Mouse (Mus musculus) kidney, adult 11 months (tissue): Measurements from ENCODE around the gene Gm20431.

Experiments used
- DNase-seq: peaks from one replicate; pipeline ENCODE4 v3.0.0; 2022

Gm20431 gene

DNA sequence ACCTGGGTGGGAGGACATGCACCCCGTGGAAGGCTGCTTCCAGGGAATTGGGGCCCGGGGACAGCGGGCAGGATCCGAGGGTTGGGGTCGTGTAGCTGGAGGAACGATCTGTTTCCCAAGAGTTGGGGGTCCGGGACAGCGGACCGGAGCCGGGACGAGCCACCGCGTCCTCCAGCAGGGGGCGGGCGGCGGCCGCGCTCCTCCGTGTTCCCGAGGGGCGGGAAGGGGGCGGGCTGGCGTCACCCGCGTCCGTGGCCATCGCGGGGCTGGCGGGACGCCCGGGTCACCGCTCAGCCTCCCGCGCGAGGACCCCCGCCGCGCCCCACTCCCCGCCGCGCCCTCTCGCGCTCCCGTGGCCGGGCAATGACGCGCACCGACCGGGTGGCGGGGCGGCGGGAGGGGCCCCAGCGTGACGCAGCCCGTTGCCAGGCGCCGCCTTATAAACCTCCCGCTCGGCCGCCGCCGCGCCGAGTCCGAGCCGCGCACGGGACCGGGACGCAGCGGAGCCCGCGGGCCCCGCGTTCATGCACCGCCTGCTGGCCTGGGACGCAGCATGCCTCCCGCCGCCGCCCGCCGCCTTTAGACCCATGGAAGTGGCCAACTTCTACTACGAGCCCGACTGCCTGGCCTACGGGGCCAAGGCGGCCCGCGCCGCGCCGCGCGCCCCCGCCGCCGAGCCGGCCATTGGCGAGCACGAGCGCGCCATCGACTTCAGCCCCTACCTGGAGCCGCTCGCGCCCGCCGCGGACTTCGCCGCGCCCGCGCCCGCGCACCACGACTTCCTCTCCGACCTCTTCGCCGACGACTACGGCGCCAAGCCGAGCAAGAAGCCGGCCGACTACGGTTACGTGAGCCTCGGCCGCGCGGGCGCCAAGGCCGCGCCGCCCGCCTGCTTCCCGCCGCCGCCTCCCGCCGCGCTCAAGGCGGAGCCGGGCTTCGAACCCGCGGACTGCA is 27.5 kb upstream of the Gm20431 start, which contains the start of gene Cebpb:
Cebpb (plus strand) TSS at position 418 of the 954 bp plus-strand sequence.
- peak; percentile 83 for DNase-seq

DNA sequence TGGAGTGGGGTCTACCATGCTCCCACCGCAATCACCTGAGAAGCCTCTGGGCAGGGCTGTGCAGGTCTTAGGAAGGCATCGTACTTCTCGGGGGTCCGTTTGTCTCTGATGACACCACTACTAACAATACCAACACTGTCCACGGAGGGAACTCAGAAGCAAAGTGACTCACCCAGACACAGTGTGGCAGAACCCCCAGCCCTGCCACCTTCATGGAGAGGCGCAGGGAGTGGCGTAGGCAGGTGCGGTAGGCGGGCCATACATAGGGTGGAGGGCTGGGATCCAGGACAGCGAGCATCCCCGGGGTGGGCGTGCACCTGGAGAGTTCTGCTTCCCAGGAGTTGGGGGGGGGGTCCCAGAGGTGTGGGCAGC is 26.8 kb upstream of the Gm20431 start:
- no peak for DNase-seq

DNA sequence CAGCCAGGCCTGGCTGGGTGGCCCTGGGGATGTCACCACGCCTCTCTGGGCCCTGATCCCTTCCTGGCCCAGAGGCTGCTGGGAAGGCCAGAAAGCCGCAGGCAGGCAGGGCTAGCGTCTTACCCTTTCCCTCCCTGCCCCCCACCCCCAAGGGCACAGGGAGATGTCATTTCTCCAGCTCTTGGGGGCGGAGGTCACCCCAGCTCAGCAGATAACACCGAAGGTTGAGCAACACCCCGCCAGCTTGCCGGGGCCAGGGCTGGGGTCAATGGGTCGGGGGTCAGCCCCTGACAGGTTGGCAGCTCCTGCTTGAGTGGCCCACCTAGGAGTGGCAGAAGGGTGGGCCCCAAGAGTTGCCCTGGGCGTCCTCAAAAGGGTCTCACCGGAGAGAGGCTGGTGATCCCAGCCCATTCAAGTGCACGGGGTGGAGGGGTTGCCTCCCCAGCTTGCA is 26.4 kb upstream of the Gm20431 start:
- no peak for DNase-seq

DNA sequence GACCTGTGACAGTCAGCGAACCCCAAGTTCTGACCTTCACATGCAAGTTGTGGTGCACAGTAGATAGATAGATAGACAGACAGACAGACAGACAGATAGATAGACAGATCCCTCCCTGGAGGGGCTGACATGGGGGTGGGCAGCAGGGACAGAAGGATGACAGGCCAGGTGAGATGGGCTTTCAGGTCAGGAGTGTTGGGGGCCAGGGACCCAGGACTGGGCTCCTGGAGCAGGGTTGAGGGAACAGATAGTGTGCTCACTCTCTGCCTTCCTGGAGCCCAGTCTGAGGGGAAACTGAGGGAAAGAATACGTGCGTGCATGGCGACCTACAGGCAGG is 25.9 kb upstream of the Gm20431 start:
- DNase-seq: no peak

DNA sequence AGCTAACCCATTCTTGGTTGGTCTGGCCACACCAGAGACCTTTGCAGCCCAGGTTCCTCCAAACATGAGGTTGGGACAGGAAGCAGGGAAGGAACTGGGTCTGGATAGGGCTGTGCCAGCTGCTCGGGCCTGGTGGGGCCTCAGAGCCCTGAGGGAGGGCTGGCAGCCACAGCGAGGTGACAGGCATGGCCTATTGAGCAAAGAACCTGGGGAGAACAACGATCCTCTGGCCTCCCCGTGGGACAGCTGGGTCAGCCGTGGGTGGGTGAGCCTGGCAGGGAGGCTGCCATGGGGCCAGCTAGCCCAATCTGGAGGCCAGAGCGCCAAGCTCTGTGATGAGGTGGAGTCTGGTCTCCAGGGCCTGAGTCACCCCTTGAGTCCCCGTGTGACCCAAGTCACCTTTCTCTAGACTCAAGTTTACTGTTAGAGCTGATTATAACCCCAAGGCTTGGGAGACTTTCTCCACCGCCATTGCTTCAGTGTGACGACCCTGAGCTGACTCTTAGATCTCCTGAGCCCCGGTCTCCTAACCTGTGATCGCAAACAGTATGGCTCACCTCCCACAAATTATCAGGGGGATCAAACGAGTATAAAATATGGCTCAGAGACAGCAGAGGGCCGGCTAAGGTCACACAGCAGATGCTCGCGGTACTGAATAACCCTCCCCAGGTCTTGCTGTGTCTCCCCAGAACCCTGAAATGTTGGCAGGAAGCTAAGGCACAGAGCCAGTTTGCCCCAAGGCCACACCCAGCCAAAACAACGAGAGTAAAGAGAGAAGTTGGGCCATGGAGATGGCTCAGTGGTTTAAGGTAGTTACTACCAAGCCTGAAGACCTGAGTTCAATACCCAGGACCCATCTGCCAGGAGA is 25.3 kb upstream of the Gm20431 start:
- DNase-seq: no peak

DNA sequence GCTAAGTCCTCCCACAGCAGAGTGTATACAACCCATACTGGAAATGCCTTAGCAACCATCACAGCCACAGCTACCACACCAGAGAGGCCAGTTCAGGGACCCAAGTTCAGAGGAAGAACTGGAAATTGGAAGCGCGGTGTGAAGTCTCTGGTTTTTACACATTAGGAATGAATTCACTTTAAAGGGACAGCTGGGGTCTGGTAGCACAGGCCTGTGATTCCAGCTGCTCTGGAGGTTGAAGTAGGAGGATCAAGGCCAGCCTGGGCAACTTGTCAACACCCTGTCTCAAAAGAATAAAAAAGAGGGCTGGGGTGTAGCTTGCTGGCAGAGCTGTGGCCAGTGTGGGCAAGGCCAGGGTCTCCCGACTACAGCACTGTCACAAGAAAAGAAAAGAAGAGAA is 24.6 kb upstream of the Gm20431 start:
- DNase-seq: no peak

DNA sequence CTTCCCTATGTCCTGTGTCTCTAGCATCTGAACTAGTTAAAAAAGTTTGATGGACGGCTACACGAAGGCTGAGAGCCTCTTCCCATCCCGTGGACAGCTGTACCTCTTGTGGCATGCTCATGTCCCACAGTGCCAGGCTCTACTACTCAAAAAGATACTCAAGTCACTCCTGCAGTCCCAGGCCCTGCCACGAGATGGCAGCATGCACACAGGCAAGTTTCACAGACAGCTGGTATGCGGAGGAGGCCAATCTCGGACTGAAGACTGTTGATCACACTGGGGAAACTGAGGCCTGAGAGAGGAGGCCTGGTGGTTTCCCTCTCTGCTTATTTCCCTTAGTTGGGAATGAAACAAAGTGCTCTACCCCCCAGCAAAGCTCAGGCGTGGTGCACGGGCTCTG is 23.8 kb upstream of the Gm20431 start:
- peak; percentile 90 for DNase-seq

DNA sequence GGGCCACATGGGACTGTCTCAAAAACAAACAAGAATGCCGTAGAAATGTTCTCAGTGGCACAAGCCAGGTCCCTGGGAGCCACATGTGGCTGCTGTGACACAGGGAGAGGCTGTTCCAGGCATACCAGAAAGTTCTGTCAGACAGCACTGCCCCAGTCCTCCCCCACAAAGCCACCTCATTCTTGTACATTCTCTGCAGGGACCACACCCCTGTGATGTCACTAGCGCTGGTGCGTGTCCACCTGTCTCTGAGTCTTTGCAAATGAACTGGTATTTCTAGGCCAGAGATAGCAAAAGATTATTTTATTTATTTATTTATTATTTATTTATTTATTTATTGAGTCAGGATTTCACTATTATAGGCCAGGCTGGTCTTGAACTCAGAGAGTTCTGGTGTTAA is 22.4 kb upstream of the Gm20431 start:
- no peak for DNase-seq

DNA sequence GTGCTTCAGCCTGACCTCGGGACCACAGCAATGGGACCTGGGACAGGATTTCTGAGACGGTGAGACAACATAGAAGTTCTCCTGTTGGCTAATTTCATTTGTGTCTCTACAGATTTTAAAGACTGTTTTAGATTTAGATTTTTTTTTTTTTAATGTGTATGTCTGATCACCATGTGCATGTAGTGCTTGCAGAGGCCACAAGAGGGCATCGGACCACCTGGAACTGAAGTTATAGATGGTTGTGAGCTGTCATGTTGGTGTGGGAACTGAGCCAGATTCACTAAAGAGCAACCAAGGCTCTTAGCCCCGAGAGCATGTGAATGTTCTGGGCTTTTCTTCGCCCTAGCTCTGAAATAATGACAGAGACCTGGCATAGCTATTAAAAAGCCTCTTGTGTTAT is 19.4 kb upstream of the Gm20431 start:
- DNase-seq: peak; percentile 39

DNA sequence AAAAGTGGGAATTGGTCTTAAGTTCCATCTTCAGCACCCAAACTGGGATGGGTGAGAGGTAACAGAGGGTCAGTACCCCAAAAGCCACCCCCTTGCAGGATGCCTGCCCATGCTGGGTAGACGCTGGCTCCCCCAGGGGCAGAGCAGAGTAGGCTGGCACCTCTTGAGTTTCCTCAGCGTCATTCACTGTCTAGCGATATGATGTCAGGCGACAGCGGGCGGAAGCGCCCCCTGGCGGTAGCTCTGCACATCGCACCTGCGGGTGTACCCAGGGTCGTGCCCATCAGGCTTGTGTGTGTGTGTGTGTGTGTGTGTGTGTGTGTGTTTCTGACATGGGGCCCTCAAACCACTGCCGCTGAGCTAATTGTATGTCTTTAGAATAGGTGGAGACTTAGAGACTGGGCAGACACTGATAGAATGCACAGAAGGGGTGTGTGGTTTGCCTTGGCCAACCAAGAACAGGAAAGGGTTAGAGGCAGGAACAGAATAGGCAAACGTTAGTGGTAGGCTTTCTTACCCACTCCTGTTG is 18.7 kb upstream of the Gm20431 start:
- DNase-seq: peak; percentile 69

DNA sequence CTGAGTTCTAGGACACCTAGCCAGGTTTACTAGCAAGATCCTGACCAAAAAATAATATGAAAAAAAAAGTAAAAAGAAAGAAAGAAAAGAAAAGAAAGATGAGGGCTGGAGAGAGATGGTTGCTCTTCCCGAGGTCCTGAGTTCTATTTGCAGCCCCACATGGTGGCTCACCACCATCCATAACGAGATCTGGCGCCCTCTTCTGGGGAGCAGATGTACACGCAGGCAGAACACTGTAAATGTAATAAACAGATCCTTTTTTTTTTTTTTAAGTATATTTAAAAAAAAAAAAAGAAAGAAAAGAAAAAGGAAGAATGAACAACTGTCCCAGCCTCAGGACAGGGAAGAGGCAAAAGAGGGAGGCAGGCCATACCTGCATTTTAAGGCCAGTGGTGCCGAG is 17.3 kb upstream of the Gm20431 start:
- no peak for DNase-seq

DNA sequence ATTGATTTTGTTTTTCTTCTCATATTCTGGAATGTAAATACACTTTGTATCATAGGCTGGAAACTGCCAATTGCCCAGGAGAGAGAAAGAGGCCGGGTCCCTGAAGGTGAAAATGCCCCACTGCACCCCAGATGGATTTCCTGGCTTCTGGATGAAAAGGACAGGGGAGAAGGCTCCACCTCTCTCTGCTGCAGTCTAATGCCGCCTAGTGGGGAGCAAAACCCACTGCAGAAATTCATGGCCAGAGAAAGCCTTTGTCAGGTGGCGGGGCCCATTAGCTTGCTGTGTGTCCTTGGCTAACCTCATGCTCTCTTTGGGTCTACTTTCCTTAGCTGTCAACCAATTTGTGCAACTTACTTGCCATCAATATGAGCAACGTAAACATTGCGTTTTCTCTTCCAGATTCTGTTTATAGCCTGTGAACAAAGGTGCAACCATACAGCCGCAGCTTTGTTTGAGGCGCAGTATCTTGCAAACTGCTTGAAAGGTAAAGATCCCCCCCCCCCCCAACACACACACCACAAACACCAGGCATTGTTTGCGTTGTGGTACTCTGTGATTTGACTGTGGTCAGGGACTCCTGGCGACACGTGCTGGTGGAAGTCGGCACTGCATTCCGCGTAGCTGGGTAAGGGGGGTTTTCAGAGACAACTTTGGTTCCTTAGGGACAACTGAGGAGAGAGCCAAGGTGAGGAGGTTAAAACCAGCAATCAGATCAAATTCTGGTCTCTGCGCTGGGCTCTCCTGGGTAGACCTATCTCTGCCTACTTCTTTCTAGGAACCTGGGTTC is 14.0 kb upstream of the Gm20431 start:
- DNase-seq: peak; percentile 59

DNA sequence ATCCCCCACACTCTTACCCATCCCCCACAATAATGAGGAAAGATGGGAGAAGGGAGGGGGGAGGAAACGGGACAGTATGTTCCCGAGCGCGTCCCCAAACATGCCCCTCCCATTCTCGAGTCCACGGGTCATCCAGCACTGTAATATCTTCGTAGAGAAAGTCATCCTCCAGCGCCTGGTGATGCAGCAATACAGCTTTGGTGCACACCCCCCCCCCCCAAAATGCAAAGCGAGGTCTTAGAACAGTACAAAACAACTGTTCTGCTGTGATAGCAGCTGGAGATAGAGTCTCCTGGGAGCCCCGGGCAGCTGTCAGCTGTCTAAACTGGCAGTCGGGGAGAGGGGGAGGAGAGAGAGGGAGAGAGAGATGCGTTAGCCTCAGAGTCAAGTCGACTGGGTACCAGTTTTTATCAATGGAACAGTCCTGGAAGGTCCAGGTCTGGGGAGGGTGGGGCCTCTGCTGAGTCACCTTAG is 11.0 kb upstream of the Gm20431 start:
- no peak for DNase-seq

DNA sequence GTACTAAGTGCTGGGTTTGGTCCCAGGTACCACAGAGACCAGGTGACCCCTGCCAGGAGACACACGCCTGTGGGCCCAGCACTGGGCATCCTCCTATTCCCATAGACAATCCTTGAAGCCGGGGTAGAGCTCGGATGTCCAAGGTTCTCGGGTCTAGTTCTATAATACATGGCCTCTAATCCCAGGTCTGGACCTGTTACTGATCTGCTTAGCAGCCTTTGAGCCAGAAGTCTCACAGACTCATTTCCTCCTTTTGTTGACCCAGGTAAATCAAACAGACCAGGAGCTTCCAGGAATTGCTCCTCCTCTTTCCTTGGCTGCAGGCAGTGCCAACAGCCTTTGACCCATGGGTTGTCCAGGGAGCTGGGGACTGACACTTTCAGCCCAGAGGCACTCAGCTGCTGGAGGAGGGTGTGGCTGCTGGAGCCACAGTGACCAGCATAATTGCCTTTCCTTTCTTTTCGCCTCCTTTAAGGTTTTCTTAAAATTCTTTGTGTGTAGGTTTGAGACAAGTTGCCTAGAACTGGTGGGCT is 9.9 kb upstream of the Gm20431 start:
- DNase-seq: peak; percentile 88

DNA sequence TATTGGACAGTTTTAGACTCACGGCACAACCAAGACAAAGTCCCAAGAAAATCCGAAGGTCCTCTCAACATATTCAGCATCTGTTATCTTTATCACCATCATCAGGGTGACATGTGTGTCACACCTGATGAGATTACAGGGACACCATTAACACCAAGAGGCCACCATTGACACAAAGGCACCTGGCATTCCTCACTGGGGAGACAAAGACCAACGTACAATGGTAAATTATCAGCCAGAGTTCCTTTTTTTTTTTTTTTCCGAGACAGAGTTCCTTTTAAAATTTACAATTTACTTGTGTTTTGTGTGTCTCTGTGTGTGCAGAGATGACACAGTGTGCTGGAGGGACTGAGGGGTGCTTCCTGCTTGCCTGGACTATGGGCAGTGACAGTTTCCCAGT is 8.1 kb upstream of the Gm20431 start:
- DNase-seq: no peak

DNA sequence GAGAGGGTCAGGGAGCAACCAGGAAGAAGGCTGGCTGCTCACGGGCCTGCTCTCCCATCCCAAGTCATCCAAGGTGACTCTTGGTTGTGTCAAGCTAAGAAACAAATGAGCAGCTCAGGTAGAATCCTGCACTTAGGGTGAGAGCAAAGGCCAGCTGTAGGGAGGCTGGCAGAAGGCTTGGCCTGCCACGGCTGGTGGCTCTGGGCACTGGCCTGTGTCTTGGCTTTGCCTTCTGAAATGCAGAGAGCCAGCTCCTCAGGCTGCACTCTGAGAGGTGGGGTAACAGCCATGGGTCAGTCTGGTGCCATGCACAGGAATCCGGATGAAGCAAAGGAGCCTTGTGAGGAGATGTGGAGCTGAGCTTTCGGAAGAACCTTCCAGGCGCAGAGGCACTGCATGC is 7.1 kb upstream of the Gm20431 start:
- DNase-seq: peak; percentile 89

DNA sequence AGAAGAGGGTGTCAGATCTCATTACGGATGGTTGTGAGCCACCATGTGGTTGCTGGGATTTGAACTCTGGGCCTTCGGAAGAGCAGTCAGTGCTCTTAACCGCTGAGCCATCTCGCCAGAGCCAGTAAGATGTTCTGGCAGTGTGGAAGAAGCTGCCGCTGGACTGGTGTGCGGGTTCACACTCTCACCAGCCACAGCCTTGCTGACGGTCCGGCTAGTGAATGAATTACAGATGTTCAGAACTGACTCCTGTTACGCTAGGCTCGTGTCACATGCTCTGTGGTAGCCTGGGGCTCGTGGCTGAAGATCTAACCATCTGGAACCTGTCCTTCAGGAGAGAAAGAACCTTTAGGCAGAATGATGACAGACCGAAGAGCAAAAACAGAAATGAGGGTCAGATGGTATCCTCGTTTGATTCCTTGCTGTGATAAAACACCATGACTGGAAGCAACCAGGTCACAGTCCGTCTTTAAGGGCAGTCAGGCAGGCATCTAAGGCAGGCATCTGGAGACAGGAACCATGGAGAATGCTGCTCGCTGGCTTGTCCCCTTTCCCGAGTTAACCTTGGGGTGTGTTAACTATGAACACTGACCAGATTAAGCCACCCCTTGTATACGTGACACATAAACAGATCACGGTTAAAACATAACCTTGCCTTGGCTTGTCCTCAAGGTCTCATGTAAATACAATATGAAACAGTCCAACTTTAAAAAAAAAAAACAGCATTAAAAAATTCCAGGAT is 4.8 kb upstream of the Gm20431 start:
- DNase-seq: peak; percentile 90

DNA sequence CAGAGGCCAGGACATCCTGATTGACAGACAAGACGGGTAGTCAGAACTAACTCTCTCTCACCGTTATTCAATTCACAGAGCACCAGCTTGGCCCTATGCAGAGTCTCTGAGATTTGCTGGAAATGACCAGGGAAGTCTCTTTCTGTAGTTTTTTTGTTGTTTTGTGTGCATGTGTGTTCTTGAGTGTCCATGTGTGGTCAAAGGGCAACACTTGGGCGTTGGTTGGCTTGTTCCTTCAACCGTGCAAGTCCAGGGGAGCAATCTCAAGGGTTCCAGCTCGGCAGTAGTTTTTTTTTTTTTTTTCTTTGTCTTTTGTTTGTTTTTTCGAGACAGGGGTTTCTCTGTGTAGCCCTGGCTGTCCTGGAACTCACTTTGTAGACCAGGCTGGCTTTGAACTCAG is 1.4 kb upstream of the Gm20431 start:
- DNase-seq: peak; percentile 69

DNA sequence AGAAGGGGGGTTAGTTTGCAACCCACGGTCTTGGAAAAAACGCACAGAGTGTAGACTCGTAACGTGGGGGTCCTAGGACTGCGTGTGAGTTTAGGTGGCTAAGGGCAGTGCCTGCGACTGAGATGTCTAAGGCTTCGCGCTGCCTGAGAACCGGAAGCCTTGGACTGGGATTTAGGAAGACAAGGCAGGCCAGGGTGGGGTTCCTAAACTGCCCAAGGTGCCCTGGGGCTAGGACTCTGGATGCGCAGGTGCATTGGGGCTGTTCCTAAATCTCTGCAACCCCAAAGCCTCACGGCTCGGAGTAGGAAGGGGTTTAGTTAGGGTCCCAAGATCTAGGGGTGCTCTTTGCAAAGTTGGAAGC is 705 bp downstream of the Gm20431 start:
- DNase-seq: no peak

DNA sequence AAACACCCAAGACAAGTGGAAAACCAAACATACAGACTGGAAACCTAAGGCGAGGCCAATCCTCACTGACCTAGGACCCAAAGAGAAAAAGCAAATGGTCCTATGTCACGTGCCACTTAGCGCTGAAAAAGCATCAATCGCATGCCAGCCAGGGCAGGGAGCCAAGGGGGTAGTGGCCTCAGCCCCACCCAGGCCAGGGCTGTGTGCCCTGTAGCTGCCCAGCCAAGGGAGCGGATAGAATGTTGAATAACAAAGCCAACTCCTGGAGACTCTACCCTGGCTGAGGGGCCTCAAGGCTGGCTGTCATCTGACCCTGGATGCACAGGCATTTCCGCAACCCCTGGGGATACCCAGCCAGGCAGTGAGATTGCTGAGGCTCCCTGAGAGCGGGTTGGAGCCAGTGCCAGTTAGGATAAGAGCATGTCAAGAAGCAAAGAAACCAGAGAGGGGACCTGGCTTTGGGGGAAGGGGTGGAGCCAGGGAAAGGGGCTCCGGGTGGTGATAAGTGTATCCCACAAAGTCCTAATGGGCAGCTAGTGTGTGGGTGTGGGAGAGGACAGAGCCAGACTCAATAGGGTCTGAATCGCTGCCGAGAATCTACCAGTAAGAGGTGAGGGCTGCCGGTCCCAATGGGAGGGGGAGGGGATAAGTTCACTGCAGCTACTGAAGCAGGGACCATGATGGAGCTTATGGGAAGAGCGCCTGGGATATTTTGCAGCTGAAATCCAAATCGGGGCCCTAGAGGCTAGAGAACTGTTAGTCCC is 1.3 kb downstream of the Gm20431 start:
- peak; percentile 92 for DNase-seq
